Mouse (Mus musculus): Measurements from ENCODE around the gene Hrh3.

DNA sequence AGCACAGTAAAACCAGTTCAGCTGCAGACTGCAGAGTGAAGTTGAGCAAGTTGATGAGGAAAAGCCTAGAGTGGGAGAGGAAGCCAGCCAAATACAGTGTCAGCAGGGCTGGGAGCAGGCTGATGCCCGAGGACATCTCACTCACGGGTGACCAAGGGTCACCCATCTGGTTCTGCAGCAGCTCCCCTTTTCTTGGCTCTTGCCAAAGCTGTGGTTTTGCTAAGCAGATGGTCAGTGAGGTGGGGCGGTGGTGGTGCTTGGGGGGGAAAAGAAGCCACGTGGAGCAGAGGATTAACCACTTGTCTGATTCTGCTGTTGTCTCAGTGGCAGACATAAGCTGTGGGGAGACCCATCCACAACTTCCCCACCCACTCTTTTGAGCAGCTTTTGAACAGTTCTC is 21.9 kb upstream of the Hrh3 start:
- TF ChIP-seq POLR2A (IDR thresholded peaks at IDR 0.05; ENCODE audit: low read depth, low read length) (no peak), CTCF (conservative IDR thresholded peaks at IDR 0.05; ENCODE audit: insufficient read depth, insufficient read length, low read depth, low read length) (no peak)
